Mouse (Mus musculus): ENCODE results near the gene Gm14692. TPM values are rescaled to one million over a fixed set of nuclear protein-coding genes. Genes with fewer than 3 reads are reported as not detected.
"Not testable (repeated sequence)": the region's sequence is repeated elsewhere in the genome, so short reads cannot be mapped to it uniquely, and the experiment has no call there.

Gm14692 gene
- not detected in 2 replicates for polyA plus RNA-seq (2015; fragmentation: Nextera tagmentation; extraction: Ambion mirVana)

DNA sequence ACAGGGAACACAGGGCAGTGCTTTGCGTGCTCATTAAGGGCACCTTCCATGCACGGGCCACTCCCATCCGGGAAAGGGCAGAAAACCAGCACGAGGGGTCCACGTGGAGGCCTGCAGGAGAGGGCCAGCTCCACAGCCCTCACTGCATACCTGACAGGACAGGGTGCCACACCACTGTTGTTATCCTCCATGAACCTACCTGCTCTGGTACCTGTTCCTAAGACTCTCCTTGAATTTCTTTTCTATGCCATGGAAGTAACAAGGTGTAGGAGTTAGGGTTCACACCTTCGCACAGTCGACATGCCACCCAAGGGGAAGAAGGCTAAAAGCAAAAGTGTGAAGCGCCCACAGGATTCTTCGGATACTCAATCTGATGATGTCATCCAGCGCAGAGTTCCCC, at the start of gene Gm14692:
Gene Gm14692, plus strand, starts transcription at position 301 of the 400 bp plus-strand sequence.
- H3K27me3 ChIP-seq (ENCODE audit: control insufficient read depth, insufficient read depth, low read depth, low read length); H3K4me3 ChIP-seq (ENCODE audit: low read depth, low read length); H3K9ac ChIP-seq (ENCODE audit: low read depth, low read length); H3K9me3 ChIP-seq (replicated peaks; ENCODE audit: control insufficient read depth, low read length); H3K4me2 ChIP-seq (ENCODE audit: low read depth, low read length); H3K27ac ChIP-seq (ENCODE audit: low read length); H3K36me3 ChIP-seq (ENCODE audit: control insufficient read depth, insufficient read depth); H3K4me1 ChIP-seq (ENCODE audit: control insufficient read depth, low read depth, low read length); ATAC-seq (ENCODE audit: low read depth): not testable (repeated sequence)
- 75% methylated on average over 4 of the region's 10 CpGs for WGBS (ENCODE audit: insufficient replicate concordance)

DNA sequence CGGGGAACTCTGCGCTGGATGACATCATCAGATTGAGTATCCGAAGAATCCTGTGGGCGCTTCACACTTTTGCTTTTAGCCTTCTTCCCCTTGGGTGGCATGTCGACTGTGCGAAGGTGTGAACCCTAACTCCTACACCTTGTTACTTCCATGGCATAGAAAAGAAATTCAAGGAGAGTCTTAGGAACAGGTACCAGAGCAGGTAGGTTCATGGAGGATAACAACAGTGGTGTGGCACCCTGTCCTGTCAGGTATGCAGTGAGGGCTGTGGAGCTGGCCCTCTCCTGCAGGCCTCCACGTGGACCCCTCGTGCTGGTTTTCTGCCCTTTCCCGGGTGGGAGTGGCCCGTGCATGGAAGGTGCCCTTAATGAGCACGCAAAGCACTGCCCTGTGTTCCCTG, 2.0 kb upstream of the Gm14692 start, which contains the start of gene Gm1140:
Gene Gm1140, minus strand, starts transcription at position 101 of the 400 bp plus-strand sequence.
- not testable (repeated sequence) for H3K9me3 ChIP-seq (replicated peaks; ENCODE audit: control insufficient read depth, low read length); H3K4me1 ChIP-seq (ENCODE audit: control insufficient read depth, low read depth, low read length); ATAC-seq (ENCODE audit: low read depth); H3K4me3 ChIP-seq (ENCODE audit: low read depth, low read length); H3K27me3 ChIP-seq (ENCODE audit: control insufficient read depth, insufficient read depth, low read depth, low read length); H3K36me3 ChIP-seq (ENCODE audit: control insufficient read depth, insufficient read depth); H3K4me2 ChIP-seq (ENCODE audit: low read depth, low read length); H3K9ac ChIP-seq (ENCODE audit: low read depth, low read length); H3K27ac ChIP-seq (ENCODE audit: low read length)
- WGBS (ENCODE audit: insufficient replicate concordance), result 60% methylated on average over 1 of the region's 11 CpGs

Other genes starting within 250 kb of the Gm14692 start
- gene Gm1140, start 2.1 kb upstream of the Gm14692 start, polyA plus RNA-seq (2015; fragmentation: Nextera tagmentation; extraction: Ambion mirVana), result not detected in 2 replicates
- not detected in 2 replicates for gene 4933436I01Rik, start 225.8 kb downstream of the Gm14692 start, polyA plus RNA-seq (2015; fragmentation: Nextera tagmentation; extraction: Ambion mirVana)

All from liver, embryonic 16.5 days (tissue).